Mouse (Mus musculus) CD4-positive helper T cell, adult 2 months (primary cell): ENCODE results near the gene Marveld3.

Experiments used
- DNase-seq: peaks from one replicate; pipeline ENCODE4 v3.0.0-alpha.2; 2012; ENCODE audit warnings: low read depth, missing footprints, low spot score

Gene Marveld3

GRCm38 (mm10) chr8:109904928-109905668 is 56.9 kb downstream of the Marveld3 start:
- no peak for DNase-seq

GRCm38 (mm10) chr8:109903909-109904469 is 58.0 kb downstream of the Marveld3 start:
- no peak for DNase-seq

GRCm38 (mm10) chr8:109902379-109902778 is 59.6 kb downstream of the Marveld3 start:
- no peak for DNase-seq
